Mouse (Mus musculus): ENCODE results near the gene Pdcd2l. TPM values are rescaled to one million over a fixed set of nuclear protein-coding genes. Genes with fewer than 3 reads are reported as not detected.
A peak's percentile ranks its signal among the peaks of the same experiment; 100 is the strongest.

Pdcd2l gene
- polyA plus RNA-seq, 1 experiment from 2014 or later, result 20.9 TPM

GRCm38 (mm10) chr7:34229153-34229552 lies 32.7 kb upstream of the Pdcd2l start:
- Histone ChIP-seq H3K4me3 (replicated peaks) (peak overlapping the region; percentile 76), H3K9me3 (replicated peaks) (no peaks in the 10 kb centered on the region), H3K36me3 (replicated peaks) (peaks cover 34% of the 10 kb centered on the region), H3K9ac (peak overlapping the region; percentile 77), H3K4me2 (peak overlapping the region; percentile 96), H3K27me3 (no peaks in the 10 kb centered on the region), H3K27ac (replicated peaks) (peak overlapping the region; percentile 77; the same call in 1 of the 2 replicates), H3K4me1 (replicated peaks) (peaks cover 83% of the 10 kb centered on the region)
- ATAC-seq (ENCODE audit: insufficient read depth), result no peak
- 12% methylated on average over 5 of the region's 5 CpGs for WGBS (ENCODE audit: insufficient replicate concordance)

DNA sequence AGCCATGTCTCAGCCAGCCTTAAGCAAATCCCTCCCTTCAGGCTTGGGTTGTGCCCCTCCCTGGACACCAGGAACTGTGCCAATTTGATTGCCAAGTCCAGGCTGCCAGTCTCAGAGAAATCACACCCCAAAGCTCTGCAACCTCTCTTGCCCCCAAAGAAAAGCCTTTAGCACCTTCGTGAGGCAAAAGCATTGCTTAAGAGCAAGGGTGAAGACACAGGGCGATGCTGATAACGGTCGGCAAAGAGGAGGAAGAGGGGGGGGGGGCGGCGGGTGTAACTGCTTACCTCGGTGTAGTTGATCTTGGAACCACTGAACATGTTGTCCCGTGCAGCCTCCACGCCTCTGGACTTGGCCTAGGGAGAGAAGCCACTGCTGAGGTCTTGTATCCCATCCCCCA lies 32.2 kb upstream of the Pdcd2l start:
- Histone ChIP-seq H3K36me3 (replicated peaks) (peaks cover 39% of the 10 kb centered on the region), H3K4me2 (peak overlapping the region; percentile 96), H3K27me3 (no peaks in the 10 kb centered on the region), H3K4me1 (replicated peaks) (peaks cover 78% of the 10 kb centered on the region), H3K4me3 (replicated peaks) (peak overlapping the region; percentile 76), H3K9me3 (replicated peaks) (no peaks in the 10 kb centered on the region), H3K27ac (replicated peaks) (0 out of 2 replicates have a peak overlapping the region, but pooled peaks have one; percentile 24), H3K9ac (no peak overlapping the region)
- WGBS (ENCODE audit: insufficient replicate concordance), result 0% methylated on average over 7 of the region's 9 CpGs
- ATAC-seq (ENCODE audit: insufficient read depth), result no peak

DNA sequence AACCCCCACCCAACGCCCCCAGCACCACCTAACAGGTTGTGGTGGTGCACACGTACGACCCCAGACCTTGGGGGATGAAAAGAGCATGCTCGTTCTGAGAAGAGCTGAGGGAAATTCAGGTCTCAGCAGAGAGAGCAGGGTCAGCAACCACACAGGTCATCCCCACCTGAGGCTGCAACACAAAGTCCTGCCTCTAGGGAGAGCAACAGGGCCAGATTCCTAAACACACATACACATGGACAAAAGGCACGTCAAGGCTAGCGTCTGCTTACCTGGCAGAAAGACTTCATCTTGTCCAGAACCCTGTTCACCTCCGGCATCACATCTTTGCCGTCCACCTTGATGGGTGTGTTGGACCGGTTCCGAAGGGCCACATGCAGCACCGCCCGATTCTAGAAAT lies 30.4 kb upstream of the Pdcd2l start:
- no peak for ATAC-seq (ENCODE audit: insufficient read depth)
- H3K4me2 ChIP-seq, result peak overlapping the region; percentile 96
- peaks cover 61% of the 10 kb centered on the region for H3K4me1 ChIP-seq (replicated peaks)
- no peaks in the 10 kb centered on the region for H3K9me3 ChIP-seq (replicated peaks)
- H3K27ac ChIP-seq (replicated peaks), result peak overlapping the region; percentile 66; the same call in 1 of the 2 replicates
- no peaks in the 10 kb centered on the region for H3K27me3 ChIP-seq
- H3K36me3 ChIP-seq (replicated peaks), result peaks cover 57% of the 10 kb centered on the region
- H3K4me3 ChIP-seq (replicated peaks), result peak overlapping the region; percentile 76
- WGBS (ENCODE audit: insufficient replicate concordance), result 81% methylated on average over 12 of the region's 12 CpGs
- no peak overlapping the region for H3K9ac ChIP-seq

- Histone ChIP-seq H3K4me3 (replicated peaks) (0 out of 2 replicates have a peak overlapping the region, but pooled peaks have one; percentile 76), H3K9me3 (replicated peaks) (no peaks in the 10 kb centered on the region), H3K36me3 (replicated peaks) (peaks cover 64% of the 10 kb centered on the region), H3K27ac (replicated peaks) (peak overlapping the region; percentile 66), H3K4me1 (replicated peaks) (peaks cover 54% of the 10 kb centered on the region), H3K27me3 (no peaks in the 10 kb centered on the region), H3K4me2 (peak overlapping the region; percentile 96; the same call in 1 of the 2 replicates), H3K9ac (no peak overlapping the region; the same call in 1 of the 2 replicates)
- 52% methylated on average over 8 of the region's 8 CpGs for WGBS (ENCODE audit: insufficient replicate concordance)
- ATAC-seq (ENCODE audit: insufficient read depth), result peak; percentile 36; the same call in 1 of the 2 replicates
Measured at GRCm38 (mm10) chr7:34226086-34226485, 29.6 kb upstream of the Pdcd2l start.

DNA sequence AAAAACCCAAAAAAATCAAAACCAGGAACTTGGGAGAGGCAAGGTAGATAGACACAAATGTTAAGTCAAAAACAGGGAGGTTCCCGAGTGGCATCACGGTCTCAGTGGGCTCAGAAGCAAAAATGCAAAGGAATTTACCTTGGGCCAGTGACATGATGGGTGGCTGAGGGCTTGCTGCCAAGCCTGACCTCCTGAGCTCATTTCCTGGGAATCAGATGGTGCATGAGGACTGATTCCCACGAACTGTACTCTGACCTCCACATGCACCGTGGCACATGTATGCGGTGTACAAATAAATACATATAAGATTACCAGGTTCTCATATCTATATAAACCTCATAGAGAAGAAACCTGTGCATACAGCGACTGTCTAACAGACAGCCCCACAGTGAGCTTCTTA lies 27.8 kb upstream of the Pdcd2l start:
- Histone ChIP-seq H3K36me3 (replicated peaks) (peaks cover 82% of the 10 kb centered on the region), H3K27me3 (no peaks in the 10 kb centered on the region)

DNA sequence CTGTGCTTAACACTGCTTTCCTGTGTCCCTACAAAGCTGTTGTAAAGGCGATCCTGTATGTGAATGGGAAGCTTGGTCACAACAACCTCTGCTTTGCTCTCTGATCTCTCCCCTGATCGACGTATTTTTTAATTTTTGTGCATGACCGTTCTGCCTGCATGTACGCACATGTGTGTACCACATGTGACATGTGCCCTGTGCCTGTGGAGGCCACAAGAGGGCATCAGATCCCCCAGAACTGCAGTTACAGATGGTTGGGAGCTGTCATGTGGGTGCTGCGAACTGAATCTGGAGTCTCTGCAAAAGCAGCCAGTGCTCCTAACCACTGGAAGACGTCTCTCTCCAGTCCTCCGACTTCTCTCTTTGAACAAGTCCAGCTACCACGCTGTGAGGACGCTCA lies 25.9 kb upstream of the Pdcd2l start:
- Histone ChIP-seq H3K9me3 (replicated peaks) (no peaks in the 10 kb centered on the region), H3K27me3 (no peaks in the 10 kb centered on the region), H3K36me3 (replicated peaks) (peaks cover 98% of the 10 kb centered on the region), H3K4me2 (no peak overlapping the region), H3K9ac (no peak overlapping the region), H3K4me1 (replicated peaks) (peaks cover 19% of the 10 kb centered on the region), H3K4me3 (replicated peaks) (no peak overlapping the region), H3K27ac (replicated peaks) (no peak overlapping the region)
- WGBS (ENCODE audit: insufficient replicate concordance), result 87% methylated on average over 10 of the region's 10 CpGs
- no peak for ATAC-seq (ENCODE audit: insufficient read depth)

More for the DNA sequence above, 27.8 kb upstream of the Pdcd2l start:
- H3K4me3 ChIP-seq (replicated peaks), result no peak overlapping the region
- H3K4me2 ChIP-seq, result no peak overlapping the region
- H3K4me1 ChIP-seq (replicated peaks), result peaks cover 39% of the 10 kb centered on the region
- no peak for ATAC-seq (ENCODE audit: insufficient read depth)
- no peak overlapping the region for H3K27ac ChIP-seq (replicated peaks)
- 78% methylated on average over 6 of the region's 6 CpGs for WGBS (ENCODE audit: insufficient replicate concordance)
- H3K9me3 ChIP-seq (replicated peaks), result no peaks in the 10 kb centered on the region
- no peak overlapping the region for H3K9ac ChIP-seq

GRCm38 (mm10) chr7:34221594-34222250 lies 25.3 kb upstream of the Pdcd2l start:
- Histone ChIP-seq H3K27me3 (no peaks in the 10 kb centered on the region), H3K4me2 (no peak overlapping the region), H3K9me3 (replicated peaks) (no peaks in the 10 kb centered on the region), H3K4me1 (replicated peaks) (peaks cover 13% of the 10 kb centered on the region), H3K9ac (no peak overlapping the region), H3K36me3 (replicated peaks) (peaks cover 98% of the 10 kb centered on the region), H3K4me3 (replicated peaks) (no peak overlapping the region), H3K27ac (replicated peaks) (no peak overlapping the region)
- no peak for ATAC-seq (ENCODE audit: insufficient read depth)
- 82% methylated on average over 9 of the region's 9 CpGs for WGBS (ENCODE audit: insufficient replicate concordance)

- 59% methylated on average over 1 of the region's 1 CpGs for WGBS (ENCODE audit: insufficient replicate concordance)
- no peak for ATAC-seq (ENCODE audit: insufficient read depth)
- peaks cover 98% of the 10 kb centered on the region for H3K36me3 ChIP-seq (replicated peaks)
Measured at GRCm38 (mm10) chr7:34218496-34218895, 22.0 kb upstream of the Pdcd2l start.

DNA sequence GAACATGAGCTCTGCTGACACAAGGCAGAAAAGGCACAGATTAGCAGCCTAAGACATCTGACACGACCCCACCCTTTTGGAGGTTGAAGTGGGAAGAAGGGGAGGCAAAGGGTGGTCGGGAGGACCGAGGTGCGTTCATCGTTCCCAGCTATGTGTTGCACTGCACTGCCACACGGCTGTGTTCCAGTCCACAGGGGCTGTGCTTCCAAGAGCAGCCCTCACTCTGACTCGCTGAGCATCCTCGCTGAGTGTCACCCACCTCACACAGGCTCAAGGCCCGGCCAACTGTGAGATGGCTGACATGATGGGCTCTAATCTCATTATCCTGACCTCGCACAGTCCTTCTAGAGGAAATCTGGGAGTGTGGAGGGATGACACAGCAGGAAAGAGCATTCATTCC lies 20.0 kb upstream of the Pdcd2l start:
- Histone ChIP-seq H3K9ac (no peak overlapping the region), H3K4me3 (replicated peaks) (no peak overlapping the region), H3K27me3 (no peaks in the 10 kb centered on the region), H3K27ac (replicated peaks) (no peak overlapping the region), H3K4me2 (no peak overlapping the region), H3K9me3 (replicated peaks) (no peaks in the 10 kb centered on the region), H3K36me3 (replicated peaks) (peaks cover 97% of the 10 kb centered on the region), H3K4me1 (replicated peaks) (peaks cover 11% of the 10 kb centered on the region; the same call in 1 of the 2 replicates)
- ATAC-seq (ENCODE audit: insufficient read depth), result no peak
- 71% methylated on average over 10 of the region's 10 CpGs for WGBS (ENCODE audit: insufficient replicate concordance)

More at GRCm38 (mm10) chr7:34218496-34218895, 22.0 kb upstream of the Pdcd2l start:
- no peak overlapping the region for H3K4me2 ChIP-seq
- H3K27ac ChIP-seq (replicated peaks), result no peak overlapping the region
- H3K4me3 ChIP-seq (replicated peaks), result no peak overlapping the region
- no peaks in the 10 kb centered on the region for H3K9me3 ChIP-seq (replicated peaks)
- no peaks in the 10 kb centered on the region for H3K27me3 ChIP-seq
- no peak overlapping the region for H3K9ac ChIP-seq
- peaks cover 11% of the 10 kb centered on the region; the same call in 1 of the 2 replicates for H3K4me1 ChIP-seq (replicated peaks)

GRCm38 (mm10) chr7:34215481-34215880 lies 19.0 kb upstream of the Pdcd2l start:
- no peaks in the 10 kb centered on the region for H3K9me3 ChIP-seq (replicated peaks)
- peaks cover 97% of the 10 kb centered on the region for H3K36me3 ChIP-seq (replicated peaks)
- no peak for ATAC-seq (ENCODE audit: insufficient read depth)
- H3K27me3 ChIP-seq, result no peaks in the 10 kb centered on the region
- H3K4me3 ChIP-seq (replicated peaks), result no peak overlapping the region
- no peak overlapping the region for H3K27ac ChIP-seq (replicated peaks)
- WGBS (ENCODE audit: insufficient replicate concordance), result 69% methylated on average over 9 of the region's 9 CpGs
- no peak overlapping the region for H3K4me2 ChIP-seq
- peaks cover 11% of the 10 kb centered on the region; the same call in 1 of the 2 replicates for H3K4me1 ChIP-seq (replicated peaks)
- no peak overlapping the region for H3K9ac ChIP-seq

GRCm38 (mm10) chr7:34214644-34215043 lies 18.2 kb upstream of the Pdcd2l start:
- no peak for ATAC-seq (ENCODE audit: insufficient read depth)
- Histone ChIP-seq H3K27ac (replicated peaks) (no peak overlapping the region), H3K4me2 (no peak overlapping the region), H3K9ac (no peak overlapping the region), H3K36me3 (replicated peaks) (peaks cover 96% of the 10 kb centered on the region), H3K4me1 (replicated peaks) (peaks cover 11% of the 10 kb centered on the region; the same call in 1 of the 2 replicates), H3K9me3 (replicated peaks) (no peaks in the 10 kb centered on the region), H3K27me3 (no peaks in the 10 kb centered on the region), H3K4me3 (replicated peaks) (no peak overlapping the region)
- 69% methylated on average over 8 of the region's 8 CpGs for WGBS (ENCODE audit: insufficient replicate concordance)

All from liver, embryonic 15.5 days (tissue).